Mouse (Mus musculus): Measurements from ENCODE around the gene Naaa. TPM values are rescaled to one million over a fixed set of nuclear protein-coding genes. Genes with fewer than 3 reads are reported as not detected.

Gene Naaa
- polyA plus RNA-seq (2015; fragmentation: Nextera tagmentation; extraction: Ambion mirVana) = 7.6 and 11.5 TPM in 2 replicates

GRCm38 (mm10) chr5:92277437-92278394 is at the start of gene Naaa:
TSS of gene Naaa (minus strand) at chr5:92278170.
- Histone ChIP-seq H3K27me3 (no peaks in the 10 kb centered on the region), H3K36me3 (no peaks in the 10 kb centered on the region), H3K9ac (replicated peaks) (peak within 1 kb of the TSS; percentile 55), H3K27ac (replicated peaks) (no peak within 1 kb of the TSS), H3K9me3 (no peaks in the 10 kb centered on the region), H3K4me2 (replicated peaks) (peak within 1 kb of the TSS; percentile 98), H3K4me1 (peaks cover 6% of the 10 kb centered on the region; the same call in 1 of the 2 replicates), H3K4me3 (peak within 1 kb of the TSS; percentile 74)
- peak; percentile 90 for ATAC-seq (replicated peaks)
- 3% methylated on average over 54 of the region's 54 CpGs for whole genome bisulfite sequencing

GRCm38 (mm10) chr5:92327367-92327766 is 49.4 kb upstream of the Naaa start:
- Histone ChIP-seq H3K4me2 (replicated peaks) (no peak overlapping the region), H3K27me3 (no peaks in the 10 kb centered on the region), H3K27ac (replicated peaks) (no peak overlapping the region), H3K9ac (replicated peaks) (no peak overlapping the region), H3K4me1 (0 out of 2 replicates have a peak, but pooled peaks cover 5% of the 10 kb centered on the region), H3K36me3 (no peaks in the 10 kb centered on the region), H3K9me3 (no peaks in the 10 kb centered on the region), H3K4me3 (no peak overlapping the region)
- 85% methylated on average over 6 of the region's 6 CpGs for WGBS
- no peak for ATAC-seq (replicated peaks)

GRCm38 (mm10) chr5:92323264-92323663 is 45.3 kb upstream of the Naaa start:
- Histone ChIP-seq H3K4me1 (no peaks in the 10 kb centered on the region), H3K9ac (replicated peaks) (no peak overlapping the region), H3K36me3 (no peaks in the 10 kb centered on the region), H3K4me2 (replicated peaks) (no peak overlapping the region), H3K9me3 (no peaks in the 10 kb centered on the region), H3K27ac (replicated peaks) (no peak overlapping the region), H3K27me3 (no peaks in the 10 kb centered on the region), H3K4me3 (no peak overlapping the region)
- WGBS = 85% methylated on average over 5 of the region's 5 CpGs
- no peak for ATAC-seq (replicated peaks)

DNA sequence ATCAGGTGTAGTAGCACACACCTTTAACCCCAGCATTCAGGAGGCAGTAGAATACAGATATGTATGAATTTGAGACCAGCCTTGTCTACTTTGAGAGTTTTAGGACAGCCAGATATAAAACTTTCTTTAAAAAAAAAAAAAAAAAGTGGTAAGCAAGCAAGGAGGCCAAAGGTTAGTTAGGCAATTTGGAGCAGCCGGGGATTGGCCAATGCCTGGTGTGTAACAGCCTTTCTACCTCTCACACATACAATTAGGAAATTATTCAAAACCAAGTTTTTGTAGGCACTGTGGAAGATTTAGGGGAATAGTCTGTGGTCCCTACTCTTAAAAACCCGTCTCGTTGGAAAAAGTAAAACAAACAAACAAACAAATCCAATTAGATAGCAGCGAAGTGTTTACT is 44.6 kb upstream of the Naaa start:
- Histone ChIP-seq H3K4me3 (no peak overlapping the region), H3K27me3 (no peaks in the 10 kb centered on the region), H3K4me2 (replicated peaks) (no peak overlapping the region), H3K27ac (replicated peaks) (no peak overlapping the region), H3K36me3 (no peaks in the 10 kb centered on the region), H3K4me1 (no peaks in the 10 kb centered on the region), H3K9ac (replicated peaks) (no peak overlapping the region), H3K9me3 (no peaks in the 10 kb centered on the region)
- WGBS = 87% methylated on average over 4 of the region's 4 CpGs
- ATAC-seq (replicated peaks) = no peak

GRCm38 (mm10) chr5:92321631-92322400 is 43.8 kb upstream of the Naaa start:
- no peaks in the 10 kb centered on the region for H3K36me3 ChIP-seq
- H3K4me2 ChIP-seq (replicated peaks) = no peak overlapping the region
- H3K4me3 ChIP-seq = no peak overlapping the region
- H3K27me3 ChIP-seq = no peaks in the 10 kb centered on the region
- H3K9ac ChIP-seq (replicated peaks) = no peak overlapping the region
- H3K9me3 ChIP-seq = no peaks in the 10 kb centered on the region
- no peaks in the 10 kb centered on the region for H3K4me1 ChIP-seq
- ATAC-seq (replicated peaks) = no peak
- WGBS = 79% methylated on average over 8 of the region's 8 CpGs
- H3K27ac ChIP-seq (replicated peaks) = no peak overlapping the region

DNA sequence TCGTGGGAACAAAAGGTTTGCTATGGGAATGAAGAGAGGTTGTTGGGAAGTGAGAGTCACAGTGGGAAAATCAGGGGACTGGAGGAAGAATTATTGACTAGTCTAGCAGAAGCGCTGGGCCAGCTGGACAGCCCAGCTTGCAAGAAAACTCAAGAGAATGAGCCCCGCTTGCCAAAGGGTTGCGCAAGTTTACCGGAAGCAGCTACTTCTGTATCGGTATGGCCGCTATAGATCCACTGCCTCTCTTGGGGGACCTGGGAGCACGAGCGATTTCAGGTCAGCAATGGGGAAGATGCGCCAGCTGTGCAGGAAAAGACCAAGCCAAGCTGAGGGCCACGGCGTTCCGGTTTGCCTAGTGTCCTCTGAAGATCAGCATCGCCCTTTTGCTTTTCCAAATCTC is 40.6 kb upstream of the Naaa start:
- WGBS = 91% methylated on average over 14 of the region's 14 CpGs
- Histone ChIP-seq H3K4me1 (no peaks in the 10 kb centered on the region), H3K36me3 (no peaks in the 10 kb centered on the region), H3K9me3 (no peaks in the 10 kb centered on the region), H3K27ac (replicated peaks) (no peak overlapping the region), H3K4me2 (replicated peaks) (no peak overlapping the region), H3K9ac (replicated peaks) (no peak overlapping the region), H3K27me3 (no peaks in the 10 kb centered on the region), H3K4me3 (no peak overlapping the region)
- ATAC-seq (replicated peaks) = no peak

GRCm38 (mm10) chr5:92318119-92318518 is 40.1 kb upstream of the Naaa start:
- 90% methylated on average over 7 of the region's 7 CpGs for WGBS
- ATAC-seq (replicated peaks) = no peak

GRCm38 (mm10) chr5:92313776-92314175 is 35.8 kb upstream of the Naaa start:
- Histone ChIP-seq H3K9ac (replicated peaks) (no peak overlapping the region), H3K4me3 (no peak overlapping the region), H3K27ac (replicated peaks) (no peak overlapping the region), H3K9me3 (no peaks in the 10 kb centered on the region), H3K27me3 (no peaks in the 10 kb centered on the region), H3K4me1 (peaks cover 9% of the 10 kb centered on the region), H3K4me2 (replicated peaks) (no peak overlapping the region), H3K36me3 (no peaks in the 10 kb centered on the region)
- 85% methylated on average over 7 of the region's 7 CpGs for WGBS
- no peak for ATAC-seq (replicated peaks)

More at GRCm38 (mm10) chr5:92318119-92318518, 40.1 kb upstream of the Naaa start:
- H3K9ac ChIP-seq (replicated peaks) = no peak overlapping the region
- no peaks in the 10 kb centered on the region for H3K9me3 ChIP-seq
- no peak overlapping the region for H3K27ac ChIP-seq (replicated peaks)
- H3K36me3 ChIP-seq = no peaks in the 10 kb centered on the region
- H3K4me2 ChIP-seq (replicated peaks) = no peak overlapping the region
- no peaks in the 10 kb centered on the region for H3K4me1 ChIP-seq
- no peak overlapping the region for H3K4me3 ChIP-seq
- no peaks in the 10 kb centered on the region for H3K27me3 ChIP-seq

GRCm38 (mm10) chr5:92312046-92312715 is 34.2 kb upstream of the Naaa start:
- no peaks in the 10 kb centered on the region for H3K27me3 ChIP-seq
- no peak overlapping the region for H3K4me3 ChIP-seq
- no peak for ATAC-seq (replicated peaks)
- no peak overlapping the region for H3K9ac ChIP-seq (replicated peaks)
- 15% methylated on average over 13 of the region's 13 CpGs for WGBS
- H3K27ac ChIP-seq (replicated peaks) = no peak overlapping the region
- H3K4me1 ChIP-seq = peaks cover 14% of the 10 kb centered on the region
- H3K36me3 ChIP-seq = no peaks in the 10 kb centered on the region
- no peak overlapping the region for H3K4me2 ChIP-seq (replicated peaks)
- H3K9me3 ChIP-seq = no peaks in the 10 kb centered on the region

- Histone ChIP-seq H3K9ac (replicated peaks) (peak within 1 kb of the TSS; percentile 67), H3K4me2 (replicated peaks) (peak within 1 kb of the TSS; percentile 53), H3K27ac (replicated peaks) (0 out of 2 replicates have a peak within 1 kb of the TSS, but pooled peaks have one; percentile 50), H3K27me3 (no peaks in the 10 kb centered on the region), H3K4me1 (peaks cover 14% of the 10 kb centered on the region), H3K36me3 (peaks cover 8% of the 10 kb centered on the region; the same call in 1 of the 2 replicates), H3K4me3 (peak within 1 kb of the TSS; percentile 75), H3K9me3 (no peaks in the 10 kb centered on the region)
- WGBS = 3% methylated on average over 41 of the region's 41 CpGs
- peak; percentile 96 for ATAC-seq (replicated peaks)
Measured at GRCm38 (mm10) chr5:92309681-92310511, 31.9 kb upstream of the Naaa start, which contains the start of gene Sdad1. TSS of gene Sdad1 (minus strand) at chr5:92310479.

DNA sequence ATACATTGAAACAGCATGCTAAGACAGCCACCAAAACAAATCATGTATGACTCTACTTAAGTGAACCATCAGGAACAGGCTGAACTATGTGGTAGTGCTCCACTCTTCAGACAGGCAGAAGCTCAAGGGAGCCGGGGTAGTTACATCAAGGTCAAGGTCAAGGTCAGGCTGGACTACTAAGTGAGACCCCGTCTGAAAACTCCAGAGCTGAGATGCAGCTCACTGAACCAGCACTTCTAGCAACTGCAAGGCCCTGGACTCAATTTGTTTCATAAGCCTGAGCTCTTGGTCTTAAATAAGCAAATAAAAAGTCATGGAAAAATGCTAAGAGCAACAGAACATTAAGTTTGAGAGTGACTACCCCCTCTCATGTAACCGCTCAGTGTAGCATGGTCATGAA is 26.3 kb upstream of the Naaa start:
- Histone ChIP-seq H3K4me2 (replicated peaks) (no peak overlapping the region), H3K9ac (replicated peaks) (no peak overlapping the region), H3K4me1 (peaks cover 10% of the 10 kb centered on the region), H3K27me3 (no peaks in the 10 kb centered on the region), H3K27ac (replicated peaks) (no peak overlapping the region), H3K4me3 (no peak overlapping the region), H3K9me3 (no peaks in the 10 kb centered on the region), H3K36me3 (peaks cover 61% of the 10 kb centered on the region)
- ATAC-seq (replicated peaks) = no peak
- 90% methylated on average over 3 of the region's 3 CpGs for WGBS

Measured in forebrain, embryonic 15.5 days (tissue).